Mouse (Mus musculus) adrenal gland, postnatal 14 days (tissue): ENCODE data around the gene Mki67. TPM values are rescaled to one million over a fixed set of nuclear protein-coding genes. Genes with fewer than 3 reads are reported as not detected.
A peak's percentile ranks its signal among the peaks of the same experiment; 100 is the strongest.

ENCODE experiments used
- DNase-seq: peaks from one replicate; pipeline ENCODE4 v3.0.0; 2021; ENCODE audit warnings: mixed read lengths
- total RNA-seq: library from RNA; stranded (reverse); gene quantifications from 2 replicates; pipeline ENCODE4 v1.2.3, GENCODE M21; 2021

The Mki67 gene
- total RNA-seq, 1 experiment from 2014 or later = 47.4 TPM

GRCm38 (mm10) chr7:135668852-135669739, 47.1 kb downstream of the Mki67 start:
- DNase-seq = peak; percentile 77

GRCm38 (mm10) chr7:135666314-135666713, 49.8 kb downstream of the Mki67 start:
- DNase-seq = no peak

- peak; percentile 63 for DNase-seq
Measured at GRCm38 (mm10) chr7:135664211-135664610, 52.0 kb downstream of the Mki67 start.

GRCm38 (mm10) chr7:135660314-135660713, 55.8 kb downstream of the Mki67 start:
- DNase-seq = no peak

GRCm38 (mm10) chr7:135659314-135659935, 56.7 kb downstream of the Mki67 start:
- no peak for DNase-seq

- no peak for DNase-seq
Measured at GRCm38 (mm10) chr7:135658150-135658549, 58.0 kb downstream of the Mki67 start.

- DNase-seq = no peak
Measured at GRCm38 (mm10) chr7:135655113-135655512, 61.0 kb downstream of the Mki67 start.

GRCm38 (mm10) chr7:135654288-135654687, 61.9 kb downstream of the Mki67 start:
- no peak for DNase-seq

GRCm38 (mm10) chr7:135653601-135654000, 62.6 kb downstream of the Mki67 start:
- DNase-seq = no peak

GRCm38 (mm10) chr7:135652781-135653180, 63.4 kb downstream of the Mki67 start:
- DNase-seq = no peak

- DNase-seq = peak; percentile 17
Measured at GRCm38 (mm10) chr7:135651831-135652511, 64.2 kb downstream of the Mki67 start.

- DNase-seq = no peak
Measured at GRCm38 (mm10) chr7:135650061-135650460, 66.1 kb downstream of the Mki67 start.

- DNase-seq = no peak
Measured at GRCm38 (mm10) chr7:135649306-135649705, 66.9 kb downstream of the Mki67 start.

- no peak for DNase-seq
Measured at GRCm38 (mm10) chr7:135648821-135649220, 67.3 kb downstream of the Mki67 start.

- DNase-seq = no peak
Measured at GRCm38 (mm10) chr7:135646976-135647375, 69.2 kb downstream of the Mki67 start.

- no peak for DNase-seq
Measured at GRCm38 (mm10) chr7:135644452-135644851, 71.7 kb downstream of the Mki67 start.

- DNase-seq = peak; percentile 47
Measured at GRCm38 (mm10) chr7:135641698-135642507, 74.3 kb downstream of the Mki67 start.

Other genes with a start within 250 kb of the Mki67 start
- not detected in 2 replicates for gene Clrn3, start 187.7 kb downstream of the Mki67 start, total RNA-seq
- gene Ptpre, start 178.9 kb downstream of the Mki67 start, total RNA-seq = 4.4 and 8.0 TPM in 2 replicates